Mouse (Mus musculus) erythroblast, adult 5-6 weeks (primary cell): ENCODE results near the gene Hmgcl. TPM values are rescaled to one million over a fixed set of nuclear protein-coding genes. Genes with fewer than 3 reads are reported as not detected.
A peak's percentile ranks its signal among the peaks of the same experiment; 100 is the strongest.

ENCODE experiments used
- ATAC-seq: replicated peaks from 2 replicates; pipeline ENCODE4 v1.8.0; 2016; ENCODE audit warnings: moderate number of reproducible peaks, mild to moderate bottlenecking, moderate TSS enrichment, inconsistent platforms; ENCODE audit not compliant: poor library complexity, low FRiP score, severe bottlenecking
- total RNA-seq, 2 experiments: library from RNA; stranded (forward) in 1 of 2; stranded (reverse) in 1 of 2; fragments of 150-400 nt in 1 of 2; fragments of 200-764, 138-1000 nt in 1 of 2; gene quantifications; 2 replicates each; pipeline versions ENCODE4 v1.2.3 to v1.2.4; 2015 to 2017; ENCODE audit warnings: low replicate concordance in 2 of 2

The Hmgcl gene
- total RNA-seq, 2 experiments from 2014 or later, result 15.6 to 17.3 TPM

GRCm38 (mm10) chr4:135954241-135954640, 8.0 kb downstream of the Hmgcl start:
- peak; percentile 79 for ATAC-seq

GRCm38 (mm10) chr4:135955886-135956285, 9.6 kb downstream of the Hmgcl start:
- ATAC-seq, result no peak

- no peak for ATAC-seq
Measured at GRCm38 (mm10) chr4:135958354-135958753, 12.1 kb downstream of the Hmgcl start.

- peak; percentile 59 for ATAC-seq
Measured at GRCm38 (mm10) chr4:135960717-135961116, 14.5 kb downstream of the Hmgcl start.

GRCm38 (mm10) chr4:135961709-135962108, 15.5 kb downstream of the Hmgcl start:
- ATAC-seq, result no peak

GRCm38 (mm10) chr4:135962198-135962597, 15.9 kb downstream of the Hmgcl start:
- no peak for ATAC-seq

- peak; percentile 1 for ATAC-seq
Measured at GRCm38 (mm10) chr4:135962946-135963345, 16.7 kb downstream of the Hmgcl start.

GRCm38 (mm10) chr4:135963457-135964193, 17.4 kb downstream of the Hmgcl start, which contains the start of gene Gale:
Gene Gale, plus strand, starts transcription at chr4:135963727.
- peak; percentile 82 for ATAC-seq

GRCm38 (mm10) chr4:135964426-135964825, 18.2 kb downstream of the Hmgcl start:
- peak; percentile 60 for ATAC-seq

GRCm38 (mm10) chr4:135965113-135965512, 18.9 kb downstream of the Hmgcl start:
- ATAC-seq, result no peak

- ATAC-seq, result no peak
Measured at GRCm38 (mm10) chr4:135966283-135966682, 20.0 kb downstream of the Hmgcl start.

GRCm38 (mm10) chr4:135967086-135967760, 21.0 kb downstream of the Hmgcl start:
- ATAC-seq, result no peak

- ATAC-seq, result no peak
Measured at GRCm38 (mm10) chr4:135968271-135968869, 22.1 kb downstream of the Hmgcl start.

GRCm38 (mm10) chr4:135969070-135969750, 23.0 kb downstream of the Hmgcl start:
- ATAC-seq, result no peak

- ATAC-seq, result no peak
Measured at GRCm38 (mm10) chr4:135970585-135970984, 24.3 kb downstream of the Hmgcl start.

- ATAC-seq, result peak; percentile 45; the same call in 1 of the 2 replicates
Measured at GRCm38 (mm10) chr4:135971805-135972555, 25.7 kb downstream of the Hmgcl start.

- ATAC-seq, result peak; percentile 77
Measured at GRCm38 (mm10) chr4:135972556-135972906, 26.3 kb downstream of the Hmgcl start, which contains the start of gene Lypla2. Gene Lypla2, minus strand, starts transcription at chr4:135972626.

GRCm38 (mm10) chr4:135972911-135973811, 26.9 kb downstream of the Hmgcl start:
- no peak for ATAC-seq

GRCm38 (mm10) chr4:135976146-135976545, 29.9 kb downstream of the Hmgcl start:
- no peak for ATAC-seq
